Mouse (Mus musculus): ENCODE results near the gene Pla2g2c. TPM values are rescaled to one million over a fixed set of nuclear protein-coding genes. Genes with fewer than 3 reads are reported as not detected.

The Pla2g2c gene
- polyA plus RNA-seq, 1 experiment from 2014 or later, result 0.45 TPM

DNA sequence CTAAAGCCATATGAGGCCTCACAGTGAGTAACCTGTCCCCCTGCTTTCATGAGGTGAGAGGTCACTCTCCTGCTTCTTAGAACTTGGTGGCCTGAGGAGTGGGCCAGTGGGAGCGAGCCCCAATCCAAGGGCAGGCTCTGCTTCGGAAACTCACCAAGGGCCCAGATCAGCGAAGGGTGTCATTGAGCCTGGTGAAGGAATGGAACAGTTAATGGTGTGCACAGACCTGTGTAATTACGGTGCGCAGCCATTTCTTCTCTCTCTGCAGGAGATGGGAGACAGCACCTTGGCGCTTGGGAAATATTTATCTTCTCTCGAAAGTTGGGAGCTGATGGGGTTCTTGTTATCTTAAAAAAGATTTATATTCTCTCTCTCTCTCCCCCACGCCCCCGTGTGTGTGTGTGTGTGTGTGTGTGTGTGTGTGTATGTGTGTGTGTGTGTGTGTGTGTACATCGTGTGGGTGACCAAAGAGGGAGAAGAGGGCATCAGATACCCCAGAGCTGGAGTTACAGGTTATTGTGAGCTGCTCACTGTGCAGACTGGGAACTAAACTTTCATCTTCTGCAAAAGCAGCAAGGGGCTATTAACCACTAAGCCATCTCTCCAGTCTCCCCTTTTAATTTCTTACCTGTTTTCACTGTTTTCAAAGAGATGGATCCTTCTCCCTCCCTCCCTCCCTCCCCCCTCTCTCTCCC, 27.3 kb upstream of the Pla2g2c start:
- Histone ChIP-seq H3K9ac (no peak overlapping the region), H3K27ac (peak overlapping the region; percentile 70), H3K4me1 (peaks cover 18% of the 10 kb centered on the region), H3K9me3 (replicated peaks) (no peaks in the 10 kb centered on the region), H3K4me2 (no peak overlapping the region), H3K36me3 (no peaks in the 10 kb centered on the region), H3K27me3 (peaks cover 26% of the 10 kb centered on the region), H3K4me3 (replicated peaks) (no peak overlapping the region)
- ATAC-seq (replicated peaks; ENCODE audit: low FRiP score), result peak; percentile 85
- WGBS, result 19% methylated on average over 8 of the region's 10 CpGs

DNA sequence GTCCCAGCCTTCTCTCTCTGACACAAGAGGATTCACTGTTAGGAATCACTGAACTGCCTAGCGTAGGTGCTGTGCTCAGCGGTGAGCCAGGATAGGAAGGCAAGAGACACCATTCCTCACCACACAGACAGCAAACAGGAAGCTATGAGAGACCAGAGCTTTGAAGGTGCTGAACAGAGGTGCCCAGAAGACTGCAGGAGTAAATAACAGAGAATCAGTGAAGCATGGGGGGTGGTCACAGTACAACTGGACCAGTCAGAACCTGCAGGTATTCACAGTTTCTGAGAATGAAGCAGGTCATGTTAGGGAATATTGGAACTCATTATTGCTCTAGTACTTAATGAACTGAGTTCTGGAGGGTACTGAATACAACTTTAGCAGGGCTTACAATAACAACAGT, 26.3 kb upstream of the Pla2g2c start:
- no peaks in the 10 kb centered on the region for H3K9me3 ChIP-seq (replicated peaks)
- no peak overlapping the region for H3K4me3 ChIP-seq (replicated peaks)
- peak overlapping the region; percentile 28; the same call in 1 of the 2 replicates for H3K27ac ChIP-seq
- no peak overlapping the region for H3K4me2 ChIP-seq
- no peak for ATAC-seq (replicated peaks; ENCODE audit: low FRiP score)
- no peak overlapping the region for H3K9ac ChIP-seq
- peaks cover 18% of the 10 kb centered on the region for H3K4me1 ChIP-seq
- 62% methylated on average over 2 of the region's 2 CpGs for WGBS
- H3K36me3 ChIP-seq, result no peaks in the 10 kb centered on the region
- peaks cover 17% of the 10 kb centered on the region; the same call in 1 of the 2 replicates for H3K27me3 ChIP-seq

DNA sequence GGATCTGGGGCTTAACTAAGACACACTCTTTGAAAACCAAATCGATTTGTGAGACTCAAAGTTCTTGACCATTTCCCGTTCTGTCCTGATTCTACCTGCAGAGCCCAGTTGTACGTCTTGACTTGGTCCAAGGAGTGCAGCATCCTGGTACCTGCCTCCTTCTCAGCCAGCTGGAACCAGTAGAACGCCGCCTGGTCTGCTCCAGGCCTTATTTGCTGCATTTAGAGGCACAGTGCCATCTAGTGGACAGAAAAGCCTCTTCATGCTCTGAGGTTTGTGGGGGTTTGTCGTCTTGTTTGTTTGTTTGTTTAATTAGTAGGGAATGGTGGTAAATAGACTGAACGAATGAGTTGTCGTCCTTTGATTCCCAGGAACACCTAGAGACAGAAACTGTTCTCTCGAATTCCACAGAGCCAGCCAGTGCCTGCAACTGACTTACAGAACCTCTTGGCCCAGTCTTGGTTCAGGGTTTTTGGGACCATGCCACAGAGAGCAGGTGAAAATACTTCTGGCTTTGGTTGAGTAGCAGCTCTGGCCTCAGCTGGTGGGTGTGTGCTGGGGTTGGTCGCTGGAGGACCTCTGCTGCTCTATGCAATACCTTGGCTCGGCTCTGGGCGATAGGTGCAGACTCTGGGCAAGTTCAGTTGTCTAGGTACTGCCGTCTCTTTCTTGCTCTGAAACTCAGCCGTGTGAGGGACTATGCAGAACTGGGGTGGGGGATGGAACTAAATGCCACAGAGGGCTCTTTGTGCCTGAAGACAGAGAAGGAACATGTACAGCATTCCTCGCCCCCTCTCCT, 24.2 kb upstream of the Pla2g2c start:
- no peak overlapping the region for H3K9ac ChIP-seq
- H3K4me3 ChIP-seq (replicated peaks), result no peak overlapping the region
- no peaks in the 10 kb centered on the region for H3K9me3 ChIP-seq (replicated peaks)
- no peaks in the 10 kb centered on the region for H3K27me3 ChIP-seq
- H3K27ac ChIP-seq, result no peak overlapping the region
- no peak for ATAC-seq (replicated peaks; ENCODE audit: low FRiP score)
- 27% methylated on average over 15 of the region's 15 CpGs for WGBS
- peaks cover 18% of the 10 kb centered on the region for H3K4me1 ChIP-seq
- H3K36me3 ChIP-seq, result no peaks in the 10 kb centered on the region
- H3K4me2 ChIP-seq, result no peak overlapping the region

DNA sequence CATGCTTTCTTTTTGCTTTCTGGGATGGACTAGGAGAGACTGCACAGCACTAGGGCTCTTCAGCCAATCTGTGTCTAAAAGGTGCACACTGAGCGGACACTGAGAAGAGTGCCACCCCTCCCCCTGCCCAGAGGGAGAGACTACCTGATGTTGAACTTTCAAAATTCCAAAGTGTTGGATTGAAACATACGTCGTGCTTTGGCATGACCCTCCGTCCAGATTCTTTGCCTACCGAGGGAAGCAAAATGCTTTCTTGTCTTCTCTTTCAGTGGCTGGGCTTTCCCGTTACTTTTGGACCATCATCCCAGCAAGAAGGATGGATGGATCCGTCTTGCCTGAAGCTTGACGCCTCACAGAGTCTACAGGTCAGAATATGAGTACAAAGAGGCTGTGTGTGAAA, 23.5 kb upstream of the Pla2g2c start:
- no peak overlapping the region for H3K27ac ChIP-seq
- no peaks in the 10 kb centered on the region for H3K27me3 ChIP-seq
- no peaks in the 10 kb centered on the region for H3K36me3 ChIP-seq
- peaks cover 18% of the 10 kb centered on the region for H3K4me1 ChIP-seq
- H3K4me2 ChIP-seq, result no peak overlapping the region
- WGBS, result 72% methylated on average over 8 of the region's 8 CpGs
- no peak overlapping the region for H3K9ac ChIP-seq
- no peak for ATAC-seq (replicated peaks; ENCODE audit: low FRiP score)
- no peak overlapping the region for H3K4me3 ChIP-seq (replicated peaks)
- no peaks in the 10 kb centered on the region for H3K9me3 ChIP-seq (replicated peaks)

DNA sequence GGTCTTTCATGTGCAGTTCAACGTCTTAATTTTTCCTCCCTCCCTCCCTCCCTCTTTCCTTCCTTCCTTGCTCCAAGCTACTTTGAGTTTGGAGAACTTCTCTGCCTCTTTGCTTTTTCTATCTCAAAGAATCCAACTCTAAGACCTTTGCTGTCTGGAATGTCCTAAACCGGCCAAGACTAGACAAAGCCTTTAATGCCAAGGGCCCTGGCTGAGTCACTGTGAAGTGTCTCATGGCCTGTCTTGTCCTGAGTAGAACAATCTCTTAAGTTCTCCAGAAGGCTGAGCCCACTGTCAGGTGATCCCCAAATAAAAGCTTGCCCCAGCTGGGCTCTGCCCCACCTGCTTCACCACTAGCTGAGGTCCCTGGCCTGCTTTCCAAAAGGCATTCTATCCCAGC, 22.6 kb upstream of the Pla2g2c start:
- Histone ChIP-seq H3K4me1 (peaks cover 11% of the 10 kb centered on the region), H3K9me3 (replicated peaks) (no peaks in the 10 kb centered on the region), H3K4me3 (replicated peaks) (no peak overlapping the region), H3K27ac (no peak overlapping the region), H3K36me3 (no peaks in the 10 kb centered on the region), H3K27me3 (no peaks in the 10 kb centered on the region), H3K9ac (no peak overlapping the region), H3K4me2 (no peak overlapping the region)
- ATAC-seq (replicated peaks; ENCODE audit: low FRiP score), result no peak
- WGBS, result 79% methylated on average over 2 of the region's 2 CpGs

DNA sequence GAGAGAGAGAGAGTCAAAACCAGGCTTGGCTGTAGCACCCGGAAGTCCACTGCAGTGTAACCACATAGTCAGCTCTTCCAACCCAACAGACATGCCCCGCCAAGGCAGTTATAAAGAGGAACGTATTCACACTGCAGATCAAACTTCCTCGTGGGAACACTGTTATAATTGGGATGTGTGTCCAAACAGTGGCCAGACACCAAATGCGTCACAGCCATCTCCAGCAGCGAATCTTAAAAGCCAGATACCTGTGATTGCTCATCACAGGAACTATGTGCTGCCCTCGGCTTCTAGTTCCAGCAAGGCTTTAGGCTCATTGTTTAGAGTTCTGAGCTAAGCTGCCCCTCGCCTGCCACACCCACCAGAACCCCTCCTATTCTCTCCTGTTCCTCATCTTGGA, 22.1 kb upstream of the Pla2g2c start:
- WGBS, result 81% methylated on average over 8 of the region's 8 CpGs
- Histone ChIP-seq H3K9me3 (replicated peaks) (no peaks in the 10 kb centered on the region), H3K27me3 (no peaks in the 10 kb centered on the region), H3K36me3 (no peaks in the 10 kb centered on the region), H3K4me1 (0 out of 2 replicates have a peak, but pooled peaks cover 8% of the 10 kb centered on the region), H3K9ac (no peak overlapping the region), H3K4me2 (no peak overlapping the region), H3K27ac (no peak overlapping the region), H3K4me3 (replicated peaks) (no peak overlapping the region)
- ATAC-seq (replicated peaks; ENCODE audit: low FRiP score), result no peak

DNA sequence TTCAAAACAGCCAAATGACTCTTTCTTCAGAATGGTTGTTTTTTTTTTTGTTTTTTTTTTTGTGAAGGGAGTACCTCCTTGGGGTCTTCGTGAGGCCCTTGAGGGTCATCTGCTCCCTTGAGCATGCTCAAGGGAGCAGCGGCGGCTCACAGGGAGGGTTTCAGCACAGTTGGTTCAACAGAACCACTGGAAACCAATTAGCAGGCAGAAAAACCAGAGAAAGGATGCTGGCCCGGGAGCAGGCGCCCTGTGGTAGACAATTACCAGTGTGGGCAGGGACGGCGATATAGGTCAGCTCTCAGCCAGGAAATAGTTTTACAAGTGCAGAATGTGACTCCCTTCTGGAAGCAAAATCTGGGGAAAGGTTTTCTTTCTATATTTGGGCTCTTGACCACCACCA, 21.0 kb upstream of the Pla2g2c start:
- Histone ChIP-seq H3K4me1 (peaks cover 10% of the 10 kb centered on the region; the same call in 1 of the 2 replicates), H3K4me2 (no peak overlapping the region), H3K4me3 (replicated peaks) (no peak overlapping the region), H3K36me3 (no peaks in the 10 kb centered on the region), H3K27ac (no peak overlapping the region), H3K9me3 (replicated peaks) (no peaks in the 10 kb centered on the region), H3K9ac (no peak overlapping the region), H3K27me3 (no peaks in the 10 kb centered on the region)
- ATAC-seq (replicated peaks; ENCODE audit: low FRiP score), result no peak
- 56% methylated on average over 7 of the region's 7 CpGs for WGBS

DNA sequence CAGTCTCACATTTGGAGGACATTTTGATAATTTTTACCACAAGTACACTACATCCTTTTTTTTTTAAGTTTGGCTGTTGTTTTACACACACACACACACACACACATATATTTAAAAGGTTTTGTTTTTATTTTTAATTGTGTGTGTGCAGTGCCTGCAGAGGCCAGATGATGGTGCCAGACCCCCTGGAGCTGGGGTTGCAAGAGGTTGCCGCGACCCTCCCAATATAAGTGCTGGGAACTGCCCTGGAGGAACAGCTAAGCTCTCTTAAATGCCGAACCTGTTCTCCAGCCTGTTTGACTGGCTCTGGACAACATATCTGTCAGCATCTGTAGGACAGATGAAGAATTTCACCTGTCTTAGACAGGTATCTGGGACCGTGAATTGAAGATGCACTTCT, 20.4 kb upstream of the Pla2g2c start:
- Histone ChIP-seq H3K27me3 (no peaks in the 10 kb centered on the region), H3K4me3 (replicated peaks) (no peak overlapping the region), H3K36me3 (no peaks in the 10 kb centered on the region), H3K4me2 (no peak overlapping the region), H3K9me3 (replicated peaks) (no peaks in the 10 kb centered on the region), H3K9ac (no peak overlapping the region), H3K4me1 (peaks cover 12% of the 10 kb centered on the region; the same call in 1 of the 2 replicates), H3K27ac (no peak overlapping the region)
- WGBS, result 90% methylated on average over 4 of the region's 4 CpGs
- ATAC-seq (replicated peaks; ENCODE audit: low FRiP score), result no peak

DNA sequence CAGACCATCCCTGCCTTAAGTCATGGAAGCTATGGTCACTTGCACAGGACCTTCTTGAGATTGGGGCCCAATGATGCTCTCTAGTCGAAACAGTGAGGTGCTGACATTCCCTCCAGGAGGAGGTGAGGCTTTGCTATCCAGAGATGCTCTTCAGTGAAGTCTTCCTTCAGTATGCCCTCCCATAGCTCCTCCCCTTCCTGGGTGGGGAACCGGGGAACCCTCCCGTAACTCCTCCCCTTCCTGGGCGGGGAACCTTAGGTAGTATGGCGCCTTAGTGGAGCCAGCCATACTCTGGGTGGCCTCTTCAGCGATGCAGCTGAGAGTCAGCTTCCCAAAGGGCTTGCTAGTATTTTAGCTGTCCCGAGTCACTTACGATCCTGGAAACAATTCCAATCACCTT, 18.0 kb upstream of the Pla2g2c start:
- Histone ChIP-seq H3K9ac (no peak overlapping the region), H3K4me3 (replicated peaks) (no peak overlapping the region), H3K4me1 (peaks cover 18% of the 10 kb centered on the region), H3K4me2 (no peak overlapping the region), H3K27ac (no peak overlapping the region), H3K9me3 (replicated peaks) (no peaks in the 10 kb centered on the region), H3K36me3 (no peaks in the 10 kb centered on the region), H3K27me3 (no peaks in the 10 kb centered on the region)
- WGBS, result 93% methylated on average over 8 of the region's 8 CpGs
- no peak for ATAC-seq (replicated peaks; ENCODE audit: low FRiP score)

DNA sequence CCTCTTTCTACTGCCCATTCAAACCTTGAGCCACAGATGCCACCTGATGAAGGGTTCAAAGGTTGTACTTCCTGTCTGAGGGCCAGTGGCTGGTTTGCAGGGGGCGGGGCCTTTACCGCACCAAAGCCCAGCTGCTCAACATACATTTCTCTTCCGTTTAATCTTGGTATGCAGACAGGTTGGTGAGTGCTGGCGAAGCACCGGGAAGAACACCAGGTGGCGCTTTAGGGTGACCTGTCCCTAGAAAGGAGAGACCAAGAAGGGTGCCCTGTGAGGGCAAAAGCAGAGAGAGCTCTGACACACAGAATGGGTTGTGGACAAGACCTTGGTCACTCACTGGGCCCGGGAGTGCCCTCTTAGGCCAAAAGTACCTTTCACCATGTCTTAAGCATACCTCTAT, 16.0 kb upstream of the Pla2g2c start:
- H3K27me3 ChIP-seq, result no peaks in the 10 kb centered on the region
- no peak overlapping the region for H3K4me3 ChIP-seq (replicated peaks)
- no peak overlapping the region for H3K27ac ChIP-seq
- H3K9ac ChIP-seq, result no peak overlapping the region
- no peak overlapping the region for H3K4me2 ChIP-seq
- ATAC-seq (replicated peaks; ENCODE audit: low FRiP score), result 0 out of 2 replicates have a peak, but pooled peaks have one; percentile 46
- 9% methylated on average over 7 of the region's 7 CpGs for WGBS
- peaks cover 26% of the 10 kb centered on the region for H3K4me1 ChIP-seq
- H3K9me3 ChIP-seq (replicated peaks), result no peaks in the 10 kb centered on the region
- no peaks in the 10 kb centered on the region for H3K36me3 ChIP-seq

DNA sequence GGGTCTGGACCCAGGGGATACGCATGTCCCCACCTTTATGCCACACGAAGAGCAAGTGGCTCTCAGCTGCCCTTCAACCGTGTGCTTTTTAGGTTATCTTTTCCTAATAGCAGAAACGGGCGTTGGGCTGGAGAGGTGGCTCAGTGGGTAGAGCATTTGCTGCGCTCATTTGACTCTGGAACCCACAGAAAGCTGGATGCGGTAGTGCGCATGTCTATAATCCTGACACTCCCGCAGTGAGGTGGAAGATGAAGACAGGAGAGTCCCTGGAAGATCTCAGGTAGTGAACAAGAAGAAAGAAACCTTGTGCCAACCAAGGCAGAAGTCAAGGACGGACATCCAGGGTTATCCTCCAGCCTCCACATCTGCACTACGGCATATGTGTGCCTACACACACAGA, 15.3 kb upstream of the Pla2g2c start:
- no peak for ATAC-seq (replicated peaks; ENCODE audit: low FRiP score)
- WGBS, result 89% methylated on average over 11 of the region's 11 CpGs
- H3K27ac ChIP-seq, result no peak overlapping the region
- H3K36me3 ChIP-seq, result no peaks in the 10 kb centered on the region
- no peaks in the 10 kb centered on the region for H3K9me3 ChIP-seq (replicated peaks)
- no peaks in the 10 kb centered on the region for H3K27me3 ChIP-seq
- no peak overlapping the region for H3K4me2 ChIP-seq
- no peak overlapping the region for H3K4me3 ChIP-seq (replicated peaks)
- no peak overlapping the region for H3K9ac ChIP-seq
- peaks cover 26% of the 10 kb centered on the region for H3K4me1 ChIP-seq

DNA sequence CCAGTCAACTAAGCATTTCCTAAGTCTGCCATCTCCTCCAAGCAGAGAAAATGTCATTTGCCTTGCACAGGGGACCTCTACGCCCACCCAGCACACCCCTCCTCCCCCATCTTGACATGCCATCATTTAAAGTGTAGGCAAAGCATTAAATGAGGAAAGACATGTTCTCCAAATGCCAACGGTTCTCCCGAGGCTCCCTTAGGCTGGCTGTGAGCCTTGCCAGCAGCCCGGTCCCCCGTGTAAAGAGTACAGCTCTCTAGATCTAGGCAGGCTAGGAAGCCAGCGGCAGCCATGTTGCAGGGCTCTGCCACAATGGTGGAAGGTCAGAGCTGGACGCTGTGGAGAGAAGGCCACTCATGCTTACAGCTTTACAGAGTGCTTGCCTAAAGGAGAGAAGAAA, 14.6 kb upstream of the Pla2g2c start:
- no peak overlapping the region for H3K4me3 ChIP-seq (replicated peaks)
- H3K9me3 ChIP-seq (replicated peaks), result no peaks in the 10 kb centered on the region
- no peaks in the 10 kb centered on the region for H3K27me3 ChIP-seq
- no peak for ATAC-seq (replicated peaks; ENCODE audit: low FRiP score)
- no peak overlapping the region for H3K4me2 ChIP-seq
- H3K4me1 ChIP-seq, result peaks cover 26% of the 10 kb centered on the region
- H3K27ac ChIP-seq, result no peak overlapping the region
- no peaks in the 10 kb centered on the region for H3K36me3 ChIP-seq
- H3K9ac ChIP-seq, result no peak overlapping the region
- WGBS, result 73% methylated on average over 7 of the region's 7 CpGs

All from kidney, embryonic 15.5 days (tissue).